Mouse (Mus musculus) fibroblast of lung, adult 2 months (primary cell): Measurements from ENCODE around the gene Afmid.
"Not testable (repeated sequence)": the region's sequence is repeated elsewhere in the genome, so short reads cannot be mapped to it uniquely, and the experiment has no call there.

Source experiments
- DNase-seq: peaks from one replicate; pipeline ENCODE4 v3.0.0-alpha.2; 2011; ENCODE audit warnings: low read depth

Gene Afmid

DNA sequence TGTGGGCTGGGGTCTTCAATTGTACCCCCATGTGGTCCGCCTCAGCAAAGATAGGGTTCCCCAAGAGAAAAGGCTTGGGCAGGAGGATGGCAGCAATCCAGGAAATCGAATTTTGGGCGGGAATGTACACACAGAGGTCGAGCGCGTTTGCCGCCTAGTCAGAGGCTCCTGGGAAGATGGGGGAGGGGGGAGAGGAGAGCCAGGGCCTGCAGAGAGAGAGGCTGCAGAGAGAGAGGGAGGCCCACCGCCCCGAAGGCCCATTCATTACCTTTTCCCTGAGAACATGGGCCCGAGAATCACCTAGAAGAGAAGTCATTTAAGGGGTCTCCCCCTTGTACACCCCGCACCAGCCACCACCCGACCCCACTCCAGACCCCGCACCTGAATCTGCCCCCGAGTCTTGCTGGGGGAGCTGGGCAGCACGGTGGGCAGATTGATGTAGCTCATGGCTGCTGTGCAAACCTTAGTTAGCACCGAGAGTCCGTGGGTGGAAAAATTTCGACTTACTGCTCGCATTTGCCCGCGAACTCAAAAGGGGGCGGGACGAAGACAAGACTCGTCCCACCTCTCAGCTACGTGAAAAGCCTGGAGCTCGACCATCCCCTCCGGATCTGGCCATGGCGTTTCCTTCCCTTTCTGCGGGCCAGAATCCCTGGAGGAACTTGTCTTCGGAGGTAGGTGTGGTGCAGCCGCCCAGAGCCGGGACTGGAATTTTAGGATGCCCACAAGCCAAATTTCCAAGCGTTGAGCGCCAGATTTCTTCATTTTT is at the start of gene Afmid, which contains the start of gene Tk1:
TSS of gene Afmid (plus strand) at position 592 of the 769 bp plus-strand sequence.
TSS of gene Tk1 (minus strand) at position 760 of the 769 bp plus-strand sequence.
- peak; percentile 59 for DNase-seq

DNA sequence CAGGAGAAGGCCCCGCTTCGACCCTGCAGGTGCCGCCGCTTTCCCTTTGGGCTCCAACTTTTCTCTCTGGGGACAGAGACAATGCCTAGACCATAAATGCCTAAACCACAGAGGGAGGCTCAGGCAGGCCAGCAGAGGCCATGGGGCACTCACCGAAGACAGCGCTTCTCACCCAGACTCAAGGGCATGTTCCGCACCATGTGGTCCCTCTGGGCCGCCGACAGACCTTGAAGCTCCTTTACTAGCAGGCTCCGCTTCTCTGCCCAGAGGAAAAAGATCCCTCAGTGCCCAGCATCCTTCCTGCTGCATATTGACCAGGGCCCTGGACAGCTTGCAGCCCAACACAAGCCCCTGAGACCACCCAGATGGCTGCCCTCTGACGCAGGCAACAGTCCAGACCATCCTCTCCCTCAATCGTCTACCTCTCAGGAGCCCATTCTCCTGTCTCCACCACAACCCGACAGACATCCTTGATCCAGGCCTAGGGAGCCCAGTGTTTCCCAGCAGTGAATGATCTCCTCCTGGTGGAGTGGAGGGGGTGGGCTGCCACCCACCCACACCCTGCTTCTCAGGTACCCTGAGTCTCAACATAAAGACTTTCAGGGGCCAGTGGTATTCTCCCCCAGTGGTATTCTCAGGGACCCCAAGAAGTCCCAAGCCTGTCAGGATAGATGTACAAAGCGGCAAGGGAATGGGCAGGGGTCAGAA is 49.5 kb upstream of the Afmid start:
- no peak for DNase-seq

DNA sequence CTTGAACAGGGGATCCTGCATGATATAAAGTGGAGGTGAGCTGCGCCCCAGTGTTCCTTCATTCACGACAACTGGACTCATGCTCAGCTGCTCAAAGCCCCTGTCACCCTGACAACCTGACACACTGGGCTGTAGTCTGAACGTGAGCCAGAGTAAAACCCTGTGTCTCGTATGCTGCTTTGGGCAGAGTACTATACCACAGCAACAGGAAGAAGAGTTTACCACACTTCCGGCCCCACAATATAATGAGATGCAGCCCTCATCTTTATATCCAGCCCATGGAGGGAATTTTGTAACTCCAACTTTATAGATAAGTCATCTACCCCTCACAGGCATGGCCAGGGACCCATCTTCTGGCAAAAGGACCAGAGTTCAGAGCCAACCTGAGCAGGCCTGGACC is 48.6 kb upstream of the Afmid start:
- DNase-seq: no peak

DNA sequence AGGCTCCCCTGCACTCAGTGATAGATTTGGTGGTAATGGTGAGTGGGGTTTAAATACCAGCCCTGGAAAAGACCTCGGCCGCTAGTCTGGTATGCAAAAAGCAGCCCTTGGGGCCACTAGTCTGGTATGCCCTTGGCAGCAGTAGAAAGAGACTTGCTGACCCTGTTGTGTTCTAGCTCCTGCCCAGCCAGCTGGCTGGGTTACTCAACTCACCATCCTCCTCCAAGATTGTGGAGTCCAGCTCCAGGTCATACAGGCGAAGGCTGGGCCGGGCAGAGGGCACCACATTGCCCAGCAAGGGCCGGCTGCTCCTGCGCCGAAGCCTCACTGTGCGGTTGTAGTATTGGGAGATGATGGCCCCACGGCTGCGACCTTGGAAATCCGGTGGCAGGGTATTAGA is 47.7 kb upstream of the Afmid start:
- no peak for DNase-seq

GRCm38 (mm10) chr11:117778851-117779433 is 46.8 kb upstream of the Afmid start:
- DNase-seq: peak; percentile 56

GRCm38 (mm10) chr11:117779434-117780198 is 46.1 kb upstream of the Afmid start:
- DNase-seq: peak; percentile 52

- no peak for DNase-seq
Observed at GRCm38 (mm10) chr11:117780199-117780515, 45.6 kb upstream of the Afmid start.

DNA sequence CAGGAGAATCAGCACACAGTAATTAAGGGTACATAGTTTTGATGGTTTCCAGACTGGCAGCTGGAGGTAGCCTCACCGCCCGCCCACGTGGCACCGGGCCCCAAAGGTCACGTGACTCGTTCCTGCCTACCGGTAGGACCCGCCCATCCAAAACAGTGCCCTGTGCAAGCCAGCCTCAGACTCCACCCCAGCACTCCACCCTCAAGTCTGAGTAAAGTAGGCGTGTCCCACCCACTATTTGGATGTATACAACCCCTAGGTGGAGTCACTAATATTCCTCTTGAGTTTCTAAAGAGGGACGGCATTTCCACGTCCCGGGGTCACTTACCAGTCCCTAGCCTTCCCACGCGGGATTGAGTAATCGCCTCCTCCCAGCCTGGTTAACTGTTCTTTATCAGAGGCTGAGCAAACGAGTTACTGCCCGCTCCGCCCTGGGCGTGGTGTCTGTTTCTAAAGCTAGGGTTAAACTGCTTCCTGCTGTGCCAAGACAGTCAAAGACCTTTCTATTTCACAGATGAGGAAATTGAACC is 45.1 kb upstream of the Afmid start:
- peak; percentile 93 for DNase-seq

DNA sequence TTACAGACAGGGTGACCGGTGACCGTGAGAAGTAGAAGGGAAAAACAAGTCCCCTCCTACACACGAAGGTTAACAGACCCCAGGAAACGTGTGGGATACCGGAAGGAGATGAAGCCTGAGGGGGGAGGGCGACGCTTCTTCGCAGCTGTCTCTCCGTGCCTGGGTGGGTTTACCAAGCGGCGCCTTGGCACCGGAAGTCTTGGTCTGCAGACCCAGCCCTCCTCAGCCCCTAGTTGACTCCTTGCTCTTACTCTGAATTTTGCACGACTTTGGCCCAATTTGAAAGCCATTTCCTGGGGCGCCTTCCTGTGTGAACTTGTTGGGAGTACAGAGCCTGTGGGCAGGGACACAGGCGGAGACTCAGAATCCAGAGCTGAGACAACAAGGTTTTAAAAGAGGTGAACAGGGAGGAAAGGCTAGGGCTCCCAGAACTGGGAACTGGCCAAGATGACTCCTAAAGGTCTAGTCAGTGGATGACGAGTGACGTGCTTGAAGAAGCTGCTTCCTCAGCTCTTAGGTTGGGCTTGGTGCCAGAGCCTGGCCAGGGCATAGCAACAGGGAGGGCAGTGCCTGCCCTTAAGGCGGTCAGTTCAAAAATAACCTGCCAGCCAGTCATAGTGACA is 44.4 kb upstream of the Afmid start:
- peak; percentile 73 for DNase-seq

GRCm38 (mm10) chr11:117781993-117782704 is 43.6 kb upstream of the Afmid start, which contains the start of the genes Tmc8 and Tmc6:
Tmc8 (plus strand) TSS chr11:117782076.
Tmc6 (minus strand) TSS chr11:117782198.
- DNase-seq: no peak

- DNase-seq: no peak
Observed at GRCm38 (mm10) chr11:117782705-117783034, 43.1 kb upstream of the Afmid start.

DNA sequence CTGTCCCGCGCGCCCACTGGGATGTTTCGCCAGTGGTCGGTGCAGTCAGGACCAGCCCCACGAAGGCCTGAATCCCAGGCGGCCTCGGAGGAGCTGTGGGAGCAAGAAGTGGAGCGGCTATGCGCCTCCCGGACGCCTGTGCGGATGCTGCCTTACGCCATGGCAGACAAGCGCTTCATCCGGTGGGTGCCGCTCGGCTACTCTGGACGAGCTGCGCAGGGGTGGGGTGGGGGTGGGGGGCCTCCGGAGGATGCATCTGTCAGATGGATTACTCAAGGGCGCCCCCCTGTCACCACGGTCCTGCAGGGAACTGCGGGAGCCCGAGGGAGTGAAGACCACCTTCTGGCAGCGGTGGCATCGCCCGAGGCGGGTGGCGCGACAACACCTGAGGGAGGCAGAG is 42.6 kb upstream of the Afmid start:
- DNase-seq: no peak

GRCm38 (mm10) chr11:117783683-117784309 is 41.9 kb upstream of the Afmid start:
- no peak for DNase-seq

DNA sequence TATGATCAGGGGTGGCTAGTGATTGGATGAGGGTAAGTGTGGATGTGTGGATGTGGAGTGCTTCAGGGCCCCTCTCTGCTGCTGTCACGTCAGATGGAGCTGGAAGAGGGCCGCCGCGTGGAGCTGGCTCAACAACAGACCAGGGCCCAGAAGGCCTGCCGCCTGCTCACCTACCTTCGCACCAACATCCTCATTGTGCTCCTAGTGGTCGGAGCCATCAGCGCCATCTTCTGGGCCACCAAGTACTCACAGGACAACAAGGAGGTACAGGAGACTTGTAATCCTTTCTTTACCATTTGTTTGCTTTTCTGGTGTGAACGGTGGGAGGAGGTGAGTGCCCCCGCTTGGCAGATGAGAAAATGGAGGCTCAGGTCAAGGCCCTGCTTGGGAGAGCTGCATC is 39.4 kb upstream of the Afmid start:
- no peak for DNase-seq

- DNase-seq: not testable (repeated sequence)
Observed at GRCm38 (mm10) chr11:117788481-117788880, 37.2 kb upstream of the Afmid start.

DNA sequence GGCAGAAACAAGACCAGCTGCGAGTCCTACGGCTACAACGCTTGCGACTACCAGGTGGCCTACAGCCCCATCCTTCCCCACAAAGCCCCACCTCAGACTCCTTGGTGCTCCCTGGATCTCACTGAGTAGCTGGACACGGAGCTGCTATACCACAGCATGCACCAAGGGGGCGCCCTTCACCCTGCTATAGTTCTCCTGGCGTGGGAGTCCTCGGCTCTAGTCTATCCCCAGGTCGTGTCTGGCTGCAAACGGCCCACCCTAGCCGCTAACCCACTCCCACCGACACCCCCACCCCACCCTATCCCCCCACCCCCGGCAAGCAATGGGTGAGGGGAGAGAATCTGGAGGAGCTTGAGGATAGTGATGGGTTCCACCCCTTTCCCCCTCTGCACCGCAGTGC is 35.4 kb upstream of the Afmid start:
- DNase-seq: no peak

- DNase-seq: no peak
Observed at GRCm38 (mm10) chr11:117790703-117791440, 34.9 kb upstream of the Afmid start.

- no peak for DNase-seq
Observed at GRCm38 (mm10) chr11:117791441-117791761, 34.3 kb upstream of the Afmid start.

GRCm38 (mm10) chr11:117792281-117792888 is 33.3 kb upstream of the Afmid start:
- no peak for DNase-seq
